Mouse (Mus musculus) embryonic facial prominence, embryonic 10.5 days (tissue): ENCODE measurements around the gene Gopc. TPM values are rescaled to one million over a fixed set of nuclear protein-coding genes. Genes with fewer than 3 reads are reported as not detected.
"Not testable (repeated sequence)": the region's sequence is repeated elsewhere in the genome, so short reads cannot be mapped to it uniquely, and the experiment has no call there.

ENCODE experiments used
- DNase-seq: peaks from one replicate; pipeline ENCODE4 v3.0.0-alpha.2; 2017; ENCODE audit warnings: low spot score
- H3K27ac ChIP-seq: fragments of 300-500 bp; sonication (generic); replicated peaks from 2 replicates; pipeline ENCODE4 v1.5.1; 2016; ENCODE audit warnings: mild to moderate bottlenecking
- H3K27me3 ChIP-seq: fragments of 300-500 bp; sonication (generic); replicated peaks from 2 replicates; pipeline ENCODE4 v1.6.1; 2016; ENCODE audit warnings: low read depth, mild to moderate bottlenecking; ENCODE audit not compliant: poor library complexity, severe bottlenecking
- H3K36me3 ChIP-seq: fragments of 300-500 bp; sonication (generic); replicated peaks from 2 replicates; pipeline ENCODE4 v1.6.1; 2016; ENCODE audit warnings: mild to moderate bottlenecking, moderate library complexity
- H3K4me1 ChIP-seq: fragments of 300-500 bp; sonication (generic); 2 replicates; pipeline ENCODE4 v1.6.1; 2016
- H3K4me3 ChIP-seq: fragments of 300-500 bp; sonication (generic); 2 replicates; pipeline ENCODE4 v1.5.1; 2016; ENCODE audit warnings: mild to moderate bottlenecking, moderate library complexity
- H3K9me3 ChIP-seq: fragments of 300-500 bp; sonication (generic); 2 replicates; pipeline ENCODE4 v1.6.1; 2016; ENCODE audit warnings: mild to moderate bottlenecking
- WGBS: fragments of 180-500 bp; shearing (Covaris S2); methylation state at CpG from one replicate; pipeline ENCODE4 v1.1.7; 2016; 5-methylcytosine and 5-hydroxymethylcytosine counted together
- polyA plus RNA-seq: library from polyadenylated mRNA; unstranded; fragments of >200 nt; fragmentation: Nextera tagmentation; extraction: Ambion mirVana; gene quantifications from 2 replicates; pipeline ENCODE4 v1.2.1, GENCODE M21; 2016

The Gopc gene
- polyA plus RNA-seq, 1 experiment from 2014 or later = 18.3 TPM

- Histone ChIP-seq H3K4me3 (no peak overlapping the region), H3K36me3 (peaks cover 43% of the 10 kb centered on the region), H3K27ac (no peak overlapping the region), H3K9me3 (no peaks in the 10 kb centered on the region), H3K27me3 (no peaks in the 10 kb centered on the region), H3K4me1 (no peaks in the 10 kb centered on the region)
- WGBS = 92% methylated on average over 3 of the region's 3 CpGs
- DNase-seq = no peak
Measured at GRCm38 (mm10) chr10:52321918-52322317, 60.0 kb downstream of the Gopc start.

GRCm38 (mm10) chr10:52319506-52320286 is 62.2 kb downstream of the Gopc start:
- no peak overlapping the region for H3K4me3 ChIP-seq
- DNase-seq = no peak
- no peaks in the 10 kb centered on the region for H3K27me3 ChIP-seq
- H3K4me1 ChIP-seq = no peaks in the 10 kb centered on the region
- H3K9me3 ChIP-seq = no peaks in the 10 kb centered on the region
- H3K27ac ChIP-seq = no peak overlapping the region
- peaks cover 55% of the 10 kb centered on the region for H3K36me3 ChIP-seq
- WGBS = 96% methylated on average over 28 of the region's 28 CpGs

DNA sequence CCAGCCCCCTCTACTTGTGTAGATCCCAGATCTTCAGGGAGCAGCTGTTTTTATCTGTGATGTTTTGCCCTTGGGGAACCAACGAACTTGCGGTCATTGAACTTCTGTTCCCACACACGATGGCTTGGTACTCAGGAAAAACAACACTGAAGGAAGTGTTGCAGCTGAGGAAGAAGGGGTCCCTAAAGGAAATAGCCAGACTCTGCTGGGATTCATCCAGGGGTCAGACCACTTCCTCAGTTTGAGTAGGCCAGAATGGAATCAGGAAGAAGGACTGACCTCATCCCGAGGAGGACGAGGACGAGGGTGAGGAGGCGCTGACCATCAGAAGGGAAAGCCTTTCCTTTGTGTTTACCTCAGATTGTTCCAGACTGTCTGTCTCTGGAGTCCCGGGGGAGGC is 72.7 kb downstream of the Gopc start:
- Histone ChIP-seq H3K4me1 (0 out of 2 replicates have a peak, but pooled peaks cover 3% of the 10 kb centered on the region), H3K27ac (no peak overlapping the region), H3K36me3 (peaks cover 60% of the 10 kb centered on the region), H3K4me3 (no peak overlapping the region), H3K27me3 (no peaks in the 10 kb centered on the region), H3K9me3 (no peaks in the 10 kb centered on the region)
- 54% methylated on average over 8 of the region's 8 CpGs for WGBS
- DNase-seq = no peak

- Histone ChIP-seq H3K27me3 (no peaks in the 10 kb centered on the region), H3K27ac (no peak overlapping the region), H3K9me3 (no peaks in the 10 kb centered on the region), H3K4me3 (no peak overlapping the region), H3K36me3 (peaks cover 32% of the 10 kb centered on the region), H3K4me1 (0 out of 2 replicates have a peak, but pooled peaks cover 3% of the 10 kb centered on the region)
- DNase-seq = no peak
- WGBS = 80% methylated on average over 7 of the region's 7 CpGs
Measured at GRCm38 (mm10) chr10:52304574-52304973, 77.3 kb downstream of the Gopc start.

GRCm38 (mm10) chr10:52302271-52302670 is 79.7 kb downstream of the Gopc start:
- no peaks in the 10 kb centered on the region for H3K9me3 ChIP-seq
- H3K4me3 ChIP-seq = no peak overlapping the region
- H3K4me1 ChIP-seq = peaks cover 10% of the 10 kb centered on the region
- no peak for DNase-seq
- peaks cover 23% of the 10 kb centered on the region for H3K36me3 ChIP-seq
- no peak overlapping the region for H3K27ac ChIP-seq
- no peaks in the 10 kb centered on the region for H3K27me3 ChIP-seq

DNA sequence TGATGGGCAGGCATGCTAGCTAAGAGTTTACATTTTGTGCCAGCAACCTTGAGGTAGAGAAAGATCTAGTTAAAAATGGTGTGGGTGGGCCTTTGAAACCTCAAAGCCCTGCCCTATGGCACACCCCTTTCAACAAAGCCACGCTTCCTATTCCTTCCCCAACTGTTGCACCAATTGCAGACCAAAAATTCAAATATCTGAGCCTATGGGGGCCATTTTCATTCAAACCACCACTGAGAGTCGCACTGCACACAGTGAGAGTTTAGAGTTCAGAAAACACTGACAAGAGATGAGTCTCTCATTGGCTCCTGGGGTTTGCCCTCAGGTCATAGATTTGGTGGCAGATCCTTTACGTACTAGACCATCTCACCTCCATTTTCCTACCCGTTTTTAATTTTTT is 80.2 kb downstream of the Gopc start:
- no peak overlapping the region for H3K27ac ChIP-seq
- H3K4me1 ChIP-seq = peaks cover 10% of the 10 kb centered on the region
- no peaks in the 10 kb centered on the region for H3K9me3 ChIP-seq
- no peaks in the 10 kb centered on the region for H3K27me3 ChIP-seq
- DNase-seq = no peak
- no peak overlapping the region for H3K4me3 ChIP-seq
- H3K36me3 ChIP-seq = peaks cover 23% of the 10 kb centered on the region
- WGBS = 92% methylated on average over 4 of the region's 4 CpGs

- DNase-seq = peak; percentile 41
- H3K36me3 ChIP-seq, H3K4me3 ChIP-seq, H3K9me3 ChIP-seq, H3K27me3 ChIP-seq: not testable (repeated sequence)
- Histone ChIP-seq H3K4me1 (peaks cover 10% of the 10 kb centered on the region), H3K27ac (peak overlapping the region; percentile 73)
Measured at GRCm38 (mm10) chr10:52298568-52298967, 83.4 kb downstream of the Gopc start.

DNA sequence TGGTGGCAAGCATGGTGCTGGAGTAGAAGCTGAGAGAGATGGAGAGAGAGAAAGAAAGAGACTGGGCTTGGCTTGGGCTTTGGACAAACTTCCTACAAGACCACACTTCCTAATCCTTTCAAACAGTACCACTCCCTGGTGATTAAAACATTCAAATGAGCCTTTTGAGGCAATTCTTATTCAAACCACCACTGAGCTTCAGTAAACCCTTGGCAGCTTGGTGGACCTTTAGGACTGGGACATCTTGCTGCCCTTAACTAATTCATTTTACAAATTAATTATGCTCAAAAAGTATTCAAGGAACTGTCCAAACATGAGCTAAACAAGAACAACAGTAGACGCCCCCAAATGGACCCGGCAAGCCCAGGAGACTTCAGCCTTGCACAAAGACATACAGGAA is 86.0 kb downstream of the Gopc start:
- no peak for DNase-seq
- Histone ChIP-seq H3K36me3 (peaks cover 4% of the 10 kb centered on the region), H3K27me3 (no peaks in the 10 kb centered on the region), H3K27ac (no peak overlapping the region), H3K9me3 (no peaks in the 10 kb centered on the region), H3K4me3 (no peak overlapping the region), H3K4me1 (peaks cover 10% of the 10 kb centered on the region)
- WGBS = 89% methylated on average over 2 of the region's 2 CpGs

DNA sequence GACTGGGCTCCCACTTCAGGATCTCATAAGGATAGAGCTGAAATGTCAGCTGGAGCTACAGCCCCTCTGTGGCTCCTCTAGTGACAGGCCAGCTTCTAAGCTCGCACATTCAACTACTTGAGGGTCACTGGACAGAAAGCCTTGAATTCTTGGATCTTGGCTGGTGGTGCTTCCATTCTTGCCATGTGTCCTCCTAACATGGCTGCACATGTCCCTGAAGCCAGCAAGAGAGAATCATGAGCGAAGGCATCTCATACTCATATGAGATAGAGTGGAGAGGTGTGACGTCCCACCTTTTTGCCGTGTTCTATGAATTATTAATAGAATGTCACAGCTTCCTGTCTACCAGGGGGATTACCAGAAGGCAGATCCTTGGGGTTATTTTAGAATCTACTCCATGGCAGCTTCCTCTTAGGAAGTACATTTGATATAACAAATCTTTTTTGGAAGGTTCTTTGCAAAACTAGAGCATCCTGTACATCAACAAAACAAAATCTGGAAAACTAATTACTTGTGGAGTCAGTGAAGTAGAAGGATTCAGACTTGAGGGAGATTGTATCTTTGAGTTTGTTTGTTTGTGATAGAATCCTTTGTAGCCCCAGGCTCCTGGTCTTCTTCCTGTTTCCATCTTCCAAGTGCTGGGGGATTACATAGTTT is 87.9 kb downstream of the Gopc start:
- no peaks in the 10 kb centered on the region for H3K9me3 ChIP-seq
- H3K4me3 ChIP-seq = no peak overlapping the region
- H3K36me3 ChIP-seq = peaks cover 4% of the 10 kb centered on the region
- no peak for DNase-seq
- H3K4me1 ChIP-seq = peaks cover 10% of the 10 kb centered on the region
- H3K27me3 ChIP-seq = no peaks in the 10 kb centered on the region
- 88% methylated on average over 4 of the region's 4 CpGs for WGBS
- no peak overlapping the region for H3K27ac ChIP-seq

- WGBS = 72% methylated on average over 1 of the region's 1 CpGs
- H3K4me1 ChIP-seq, DNase-seq: not testable (repeated sequence)
Measured at GRCm38 (mm10) chr10:52292391-52292790, 89.5 kb downstream of the Gopc start.

GRCm38 (mm10) chr10:52289261-52289660 is 92.7 kb downstream of the Gopc start:
- Histone ChIP-seq H3K9me3 (no peaks in the 10 kb centered on the region), H3K27me3 (no peaks in the 10 kb centered on the region), H3K4me3 (no peak overlapping the region), H3K27ac (no peak overlapping the region), H3K36me3 (peaks cover 23% of the 10 kb centered on the region), H3K4me1 (no peaks in the 10 kb centered on the region)
- WGBS = 91% methylated on average over 3 of the region's 3 CpGs
- no peak for DNase-seq

More at GRCm38 (mm10) chr10:52292391-52292790, 89.5 kb downstream of the Gopc start:
- H3K27me3 ChIP-seq, H3K4me3 ChIP-seq, H3K27ac ChIP-seq, H3K9me3 ChIP-seq, H3K36me3 ChIP-seq: not testable (repeated sequence)

DNA sequence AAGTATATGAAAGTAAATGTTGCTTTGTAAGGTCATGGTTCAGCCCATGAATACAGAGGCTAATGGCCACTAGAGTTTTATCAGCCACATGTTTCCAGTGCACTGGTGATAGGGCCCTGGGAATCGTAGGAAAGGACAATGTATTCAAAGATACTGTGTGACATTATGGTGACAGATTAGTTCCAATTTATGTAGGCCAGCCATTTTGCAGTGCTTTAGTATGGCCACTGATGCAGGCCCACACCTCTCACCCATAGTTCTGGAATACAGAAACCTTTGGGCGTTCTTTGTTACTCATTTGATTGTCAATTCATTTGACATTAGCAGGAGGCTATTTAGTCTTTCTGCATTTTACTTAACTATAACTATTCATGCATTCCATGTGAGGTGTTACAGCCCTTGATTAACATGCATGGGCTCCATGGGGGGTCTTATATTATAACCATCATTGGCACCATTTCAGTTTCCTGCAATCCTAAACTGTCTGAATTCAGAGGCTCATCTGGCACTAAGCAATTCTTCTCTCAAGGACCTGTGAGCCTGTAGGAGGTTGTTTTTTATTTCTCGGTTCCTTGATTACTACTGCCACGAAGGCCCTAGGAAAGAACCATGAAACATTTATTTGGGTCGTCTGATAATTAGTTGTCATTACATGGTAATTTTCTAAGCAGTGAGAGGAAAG is 93.9 kb downstream of the Gopc start:
- DNase-seq = no peak
- Histone ChIP-seq H3K9me3 (no peaks in the 10 kb centered on the region), H3K27ac (no peak overlapping the region), H3K27me3 (no peaks in the 10 kb centered on the region), H3K4me1 (no peaks in the 10 kb centered on the region), H3K36me3 (peaks cover 25% of the 10 kb centered on the region), H3K4me3 (no peak overlapping the region)
- 79% methylated on average over 5 of the region's 5 CpGs for WGBS
